Mouse (Mus musculus): Measurements from ENCODE around the gene Rgs8. TPM values are rescaled to one million over a fixed set of nuclear protein-coding genes. Genes with fewer than 3 reads are reported as not detected.

Rgs8 gene
- polyA plus RNA-seq, 1 experiment from 2014 or later: 9.1 TPM

- H3K9me3 ChIP-seq: no peaks in the 10 kb centered on the region
- H3K4me1 ChIP-seq: no peaks in the 10 kb centered on the region
- 91% methylated on average over 7 of the region's 7 CpGs for WGBS
- no peak overlapping the region for H3K4me3 ChIP-seq
- DNase-seq (ENCODE audit: extremely low spot score, low spot score): no peak
- H3K27me3 ChIP-seq (ENCODE audit: poor library complexity, severe bottlenecking): no peaks in the 10 kb centered on the region
- no peaks in the 10 kb centered on the region for H3K36me3 ChIP-seq (replicated peaks)
- H3K27ac ChIP-seq: no peak overlapping the region
Measured at GRCm38 (mm10) chr1:153720935-153721334, 68.1 kb downstream of the Rgs8 start.

DNA sequence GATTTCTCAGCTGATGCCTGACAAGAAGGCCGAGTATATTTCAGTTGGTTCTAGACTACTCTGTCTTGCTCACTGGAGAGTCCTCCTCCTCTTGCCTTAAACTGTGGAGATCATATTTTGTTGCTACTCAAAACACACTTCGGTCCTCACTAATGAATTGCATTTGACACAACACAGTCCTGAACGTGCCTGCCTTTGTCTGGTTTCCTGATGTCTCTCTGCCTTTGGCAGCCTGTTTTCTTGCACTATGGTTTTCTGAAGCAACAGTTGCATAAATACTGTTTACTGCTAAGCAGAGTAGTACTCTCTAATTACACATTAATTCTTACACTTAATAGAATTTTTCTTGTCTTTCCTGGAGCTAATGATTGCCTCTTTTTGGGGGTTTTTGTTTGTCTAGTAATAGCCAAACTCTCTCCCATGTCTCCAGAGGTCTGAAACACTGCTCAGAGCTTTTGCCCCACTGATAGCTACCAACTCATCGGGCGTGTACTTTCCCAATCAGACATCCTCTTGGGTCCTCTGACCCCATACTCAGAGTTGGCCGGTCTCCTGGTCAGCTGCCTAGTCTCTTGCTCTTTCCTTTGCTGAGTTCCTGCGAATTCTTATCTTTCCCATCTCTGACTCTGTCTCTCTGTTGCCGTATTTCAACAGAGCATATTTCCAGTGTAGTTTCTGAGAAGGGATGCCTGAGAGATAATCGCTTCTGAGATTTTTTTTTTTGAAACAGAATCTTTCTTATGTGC, 68.9 kb downstream of the Rgs8 start:
- no peaks in the 10 kb centered on the region for H3K36me3 ChIP-seq (replicated peaks)
- DNase-seq (ENCODE audit: extremely low spot score, low spot score): no peak
- H3K27me3 ChIP-seq (ENCODE audit: poor library complexity, severe bottlenecking): no peaks in the 10 kb centered on the region
- no peaks in the 10 kb centered on the region for H3K9me3 ChIP-seq
- no peak overlapping the region for H3K27ac ChIP-seq
- WGBS: 89% methylated on average over 9 of the region's 9 CpGs
- no peak overlapping the region for H3K4me3 ChIP-seq
- no peaks in the 10 kb centered on the region for H3K4me1 ChIP-seq

DNA sequence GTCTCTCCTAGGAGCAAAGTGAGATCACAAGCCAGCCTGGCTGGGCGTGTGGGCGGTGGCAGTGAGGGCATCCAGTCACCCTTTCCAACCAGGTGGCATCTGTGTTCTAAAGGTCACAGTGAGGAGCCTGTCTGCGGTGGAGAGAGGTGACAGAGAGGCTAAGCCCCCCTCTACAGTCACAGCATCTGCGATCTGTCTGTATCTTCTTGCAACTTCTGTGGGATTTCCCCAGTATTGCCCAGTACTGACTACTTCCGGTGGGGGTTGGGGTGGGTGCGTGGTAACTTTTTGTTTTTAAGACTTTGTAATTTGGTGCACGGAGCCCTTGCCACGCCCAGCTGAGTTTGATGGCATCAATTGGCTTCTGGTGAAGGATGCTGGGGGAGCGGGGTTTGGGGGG, 70.6 kb downstream of the Rgs8 start:
- Histone ChIP-seq H3K4me1 (no peaks in the 10 kb centered on the region), H3K9me3 (no peaks in the 10 kb centered on the region), H3K4me3 (no peak overlapping the region), H3K36me3 (replicated peaks) (no peaks in the 10 kb centered on the region), H3K27ac (no peak overlapping the region), H3K27me3 (ENCODE audit: poor library complexity, severe bottlenecking) (no peaks in the 10 kb centered on the region)
- WGBS: 84% methylated on average over 9 of the region's 9 CpGs
- no peak for DNase-seq (ENCODE audit: extremely low spot score, low spot score)

DNA sequence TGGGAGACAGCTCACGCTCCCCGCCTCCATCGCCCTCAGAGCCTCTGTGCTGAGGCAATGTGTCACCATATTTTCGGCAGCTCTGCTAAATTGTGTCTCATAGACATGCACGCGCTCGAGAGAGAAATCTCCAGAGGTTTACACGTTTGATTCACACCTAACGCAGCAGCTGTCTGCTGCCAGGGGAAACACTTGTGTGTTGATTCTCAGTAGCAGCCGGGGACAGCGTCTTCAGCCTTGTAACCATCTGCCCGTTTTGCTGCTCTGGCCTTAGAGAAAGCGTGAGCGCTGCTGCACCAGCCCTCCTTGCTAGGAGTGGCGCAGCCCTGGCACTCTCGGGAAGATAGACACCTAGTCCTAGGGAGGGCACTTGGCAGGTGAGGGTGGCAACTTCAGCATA, 73.8 kb downstream of the Rgs8 start:
- 92% methylated on average over 16 of the region's 16 CpGs for WGBS
- no peak overlapping the region for H3K4me3 ChIP-seq
- no peak overlapping the region for H3K27ac ChIP-seq
- peaks cover 13% of the 10 kb centered on the region for H3K4me1 ChIP-seq
- DNase-seq (ENCODE audit: extremely low spot score, low spot score): no peak
- no peaks in the 10 kb centered on the region for H3K27me3 ChIP-seq (ENCODE audit: poor library complexity, severe bottlenecking)
- no peaks in the 10 kb centered on the region for H3K9me3 ChIP-seq
- no peaks in the 10 kb centered on the region for H3K36me3 ChIP-seq (replicated peaks)

DNA sequence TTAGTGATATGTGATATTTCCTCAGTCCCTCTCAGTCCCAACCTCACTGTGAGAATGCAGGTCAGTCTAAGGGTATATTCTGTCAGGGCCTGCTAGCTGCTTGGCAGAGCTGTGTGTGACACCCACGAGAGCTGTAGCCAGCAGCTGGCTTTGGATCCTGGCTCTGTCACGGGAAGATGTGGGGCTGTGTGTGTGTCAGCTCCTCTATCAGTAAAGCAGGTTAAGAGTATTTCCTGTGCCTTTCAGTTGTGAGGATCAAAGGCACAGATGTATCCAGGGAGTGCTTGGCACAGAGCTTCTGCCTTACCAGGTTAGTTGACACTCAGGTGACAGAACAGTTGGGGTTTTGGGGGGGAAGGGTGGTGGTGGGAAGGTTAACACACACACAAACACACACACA, 77.0 kb downstream of the Rgs8 start:
- no peak overlapping the region for H3K27ac ChIP-seq
- H3K4me1 ChIP-seq: peaks cover 38% of the 10 kb centered on the region
- DNase-seq (ENCODE audit: extremely low spot score, low spot score): no peak
- no peaks in the 10 kb centered on the region for H3K36me3 ChIP-seq (replicated peaks)
- no peaks in the 10 kb centered on the region for H3K9me3 ChIP-seq
- WGBS: 78% methylated on average over 2 of the region's 2 CpGs
- no peak overlapping the region for H3K4me3 ChIP-seq
- H3K27me3 ChIP-seq (ENCODE audit: poor library complexity, severe bottlenecking): peaks cover 19% of the 10 kb centered on the region

GRCm38 (mm10) chr1:153730671-153731070, 77.8 kb downstream of the Rgs8 start:
- WGBS: 52% methylated on average over 3 of the region's 3 CpGs
- Histone ChIP-seq H3K27me3 (ENCODE audit: poor library complexity, severe bottlenecking) (peaks cover 28% of the 10 kb centered on the region), H3K36me3 (replicated peaks) (no peaks in the 10 kb centered on the region), H3K4me3 (no peak overlapping the region), H3K9me3 (no peaks in the 10 kb centered on the region), H3K4me1 (peaks cover 41% of the 10 kb centered on the region), H3K27ac (peak overlapping the region; percentile 6; the same call in 1 of the 2 replicates)
- no peak for DNase-seq (ENCODE audit: extremely low spot score, low spot score)

DNA sequence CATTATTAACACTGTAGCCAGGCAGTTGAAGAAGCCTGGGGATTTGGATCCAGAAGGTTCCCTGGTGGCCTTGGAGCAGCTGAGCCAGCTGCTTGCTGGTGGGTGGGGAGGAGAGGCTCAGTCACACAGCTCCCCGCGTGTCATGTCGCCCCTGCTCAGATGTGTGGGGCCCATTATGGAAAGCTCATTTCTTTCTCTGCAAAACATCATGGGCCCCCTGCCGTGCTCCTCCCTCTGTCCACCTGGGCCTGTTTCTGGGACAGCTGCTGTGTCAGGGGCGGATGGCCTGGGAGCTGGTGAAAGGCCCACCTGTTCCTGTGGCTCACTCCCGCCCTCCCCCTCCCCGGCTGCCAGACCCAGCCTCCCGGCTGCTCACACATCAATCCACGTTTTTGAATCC, 80.4 kb downstream of the Rgs8 start:
- Histone ChIP-seq H3K4me1 (peaks cover 66% of the 10 kb centered on the region), H3K4me3 (no peak overlapping the region), H3K36me3 (replicated peaks) (no peaks in the 10 kb centered on the region), H3K27ac (peak overlapping the region; percentile 56), H3K27me3 (ENCODE audit: poor library complexity, severe bottlenecking) (peaks cover 49% of the 10 kb centered on the region), H3K9me3 (no peaks in the 10 kb centered on the region)
- DNase-seq (ENCODE audit: extremely low spot score, low spot score): no peak
- 43% methylated on average over 9 of the region's 9 CpGs for WGBS

- Histone ChIP-seq H3K4me3 (no peak overlapping the region), H3K27me3 (ENCODE audit: poor library complexity, severe bottlenecking) (peaks cover 66% of the 10 kb centered on the region), H3K9me3 (no peaks in the 10 kb centered on the region), H3K4me1 (peaks cover 73% of the 10 kb centered on the region), H3K27ac (no peak overlapping the region), H3K36me3 (replicated peaks) (no peaks in the 10 kb centered on the region)
- WGBS: 83% methylated on average over 4 of the region's 4 CpGs
- no peak for DNase-seq (ENCODE audit: extremely low spot score, low spot score)
Measured at GRCm38 (mm10) chr1:153734866-153735265, 82.0 kb downstream of the Rgs8 start.

DNA sequence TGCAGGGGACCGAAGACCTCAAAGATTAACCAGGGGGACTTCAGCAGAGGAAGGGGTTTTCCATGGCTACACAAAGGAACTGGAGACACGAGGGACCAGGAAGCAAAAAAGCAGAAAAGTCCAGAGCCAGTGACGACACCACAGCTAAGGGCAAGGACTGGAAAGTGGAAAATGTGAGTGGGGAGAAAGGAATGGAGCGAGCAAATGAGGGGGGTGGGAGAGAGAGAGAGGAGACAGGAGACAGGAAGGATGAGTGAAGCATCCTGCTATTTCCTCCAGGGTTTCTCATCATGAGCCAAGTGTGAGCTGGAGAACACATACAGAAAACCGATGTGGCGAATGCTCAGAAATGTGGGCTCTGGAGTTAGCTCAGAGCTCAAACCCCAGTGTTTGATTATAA, 83.3 kb downstream of the Rgs8 start:
- Histone ChIP-seq H3K9me3 (no peaks in the 10 kb centered on the region), H3K4me3 (no peak overlapping the region), H3K27me3 (ENCODE audit: poor library complexity, severe bottlenecking) (peaks cover 78% of the 10 kb centered on the region), H3K4me1 (peaks cover 77% of the 10 kb centered on the region), H3K36me3 (replicated peaks) (no peaks in the 10 kb centered on the region), H3K27ac (0 out of 2 replicates have a peak overlapping the region, but pooled peaks have one; percentile 40)
- no peak for DNase-seq (ENCODE audit: extremely low spot score, low spot score)
- WGBS: 80% methylated on average over 6 of the region's 6 CpGs

- WGBS: 47% methylated on average over 9 of the region's 9 CpGs
- Histone ChIP-seq H3K4me3 (no peak overlapping the region), H3K27ac (peak overlapping the region; percentile 65; the same call in 1 of the 2 replicates)
Measured at GRCm38 (mm10) chr1:153737101-153738085, 84.6 kb downstream of the Rgs8 start.

DNA sequence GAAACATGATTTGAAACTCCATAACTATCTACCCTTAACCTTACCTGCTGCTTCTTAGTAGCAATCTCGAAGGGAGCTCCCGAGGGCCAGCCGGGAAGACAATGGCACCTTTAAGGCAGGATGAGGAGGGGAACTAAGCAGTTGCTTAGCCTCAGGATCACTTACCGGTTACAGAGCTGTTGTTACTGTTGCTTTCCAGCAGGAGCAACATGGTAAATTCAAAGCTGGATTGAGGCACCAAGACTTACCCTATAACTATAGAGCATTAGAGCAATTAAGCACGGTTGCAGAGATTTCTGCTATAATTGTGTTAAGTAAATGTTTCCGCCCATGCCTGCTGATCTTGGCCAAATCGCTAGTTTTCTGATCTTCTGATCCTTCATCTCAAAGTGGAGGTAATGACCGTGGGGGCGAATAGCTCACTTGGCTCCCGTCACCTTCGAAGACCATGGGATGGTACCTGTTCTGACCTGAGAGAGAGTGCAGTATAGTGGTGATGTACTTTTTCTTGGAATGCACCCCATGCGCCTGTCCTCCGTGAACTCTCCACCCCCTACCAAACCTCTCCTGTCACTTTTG, 86.7 kb downstream of the Rgs8 start:
- H3K27ac ChIP-seq: no peak overlapping the region
- DNase-seq (ENCODE audit: extremely low spot score, low spot score): no peak
- WGBS: 12% methylated on average over 13 of the region's 13 CpGs
- H3K9me3 ChIP-seq: no peaks in the 10 kb centered on the region
- H3K27me3 ChIP-seq (ENCODE audit: poor library complexity, severe bottlenecking): peaks cover 72% of the 10 kb centered on the region
- peak overlapping the region; percentile 60 for H3K4me3 ChIP-seq
- peaks cover 72% of the 10 kb centered on the region for H3K4me1 ChIP-seq
- H3K36me3 ChIP-seq (replicated peaks): peaks cover 17% of the 10 kb centered on the region

More at GRCm38 (mm10) chr1:153737101-153738085, 84.6 kb downstream of the Rgs8 start:
- Histone ChIP-seq H3K9me3 (no peaks in the 10 kb centered on the region), H3K4me1 (peaks cover 76% of the 10 kb centered on the region), H3K27me3 (ENCODE audit: poor library complexity, severe bottlenecking) (peaks cover 88% of the 10 kb centered on the region), H3K36me3 (replicated peaks) (no peaks in the 10 kb centered on the region)
- no peak for DNase-seq (ENCODE audit: extremely low spot score, low spot score)

DNA sequence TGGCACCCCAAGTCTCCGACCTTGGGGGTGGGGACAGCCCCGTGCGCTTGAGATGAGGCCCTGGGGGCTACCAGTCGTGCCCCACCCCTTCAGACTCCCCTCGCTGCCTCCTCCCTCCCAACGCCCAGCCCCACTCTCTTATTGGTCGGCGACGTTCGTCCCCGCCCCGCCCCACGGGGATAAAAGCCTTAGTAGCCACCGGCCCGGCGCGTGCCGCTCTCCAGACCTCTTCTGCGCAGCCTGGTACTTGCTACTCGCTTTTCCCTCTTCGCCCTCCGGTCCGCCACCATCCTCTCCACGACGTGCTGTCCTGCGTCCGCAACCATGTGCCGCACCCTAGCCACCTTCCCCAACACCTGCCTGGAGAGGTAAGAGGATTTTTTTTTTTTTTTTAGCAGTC, 87.3 kb downstream of the Rgs8 start, which contains the start of gene Rgs16:
Rgs16 (plus strand) TSS at position 205 of the 400 bp plus-strand sequence.
- WGBS: 0% methylated on average over 28 of the region's 28 CpGs
- peaks cover 20% of the 10 kb centered on the region for H3K36me3 ChIP-seq (replicated peaks)
- H3K4me3 ChIP-seq: peak within 1 kb of the TSS; percentile 60
- peaks cover 76% of the 10 kb centered on the region for H3K4me1 ChIP-seq
- H3K27me3 ChIP-seq (ENCODE audit: poor library complexity, severe bottlenecking): peaks cover 65% of the 10 kb centered on the region
- no peaks in the 10 kb centered on the region for H3K9me3 ChIP-seq
- peak; percentile 83 for DNase-seq (ENCODE audit: extremely low spot score, low spot score)
- H3K27ac ChIP-seq: peak within 1 kb of the TSS; percentile 75

All from forebrain, embryonic 10.5 days (tissue).